Mouse (Mus musculus): ENCODE results near the gene Zbtb20.
"Not testable (repeated sequence)": the region's sequence is repeated elsewhere in the genome, so short reads cannot be mapped to it uniquely, and the experiment has no call there.

Gene Zbtb20

DNA sequence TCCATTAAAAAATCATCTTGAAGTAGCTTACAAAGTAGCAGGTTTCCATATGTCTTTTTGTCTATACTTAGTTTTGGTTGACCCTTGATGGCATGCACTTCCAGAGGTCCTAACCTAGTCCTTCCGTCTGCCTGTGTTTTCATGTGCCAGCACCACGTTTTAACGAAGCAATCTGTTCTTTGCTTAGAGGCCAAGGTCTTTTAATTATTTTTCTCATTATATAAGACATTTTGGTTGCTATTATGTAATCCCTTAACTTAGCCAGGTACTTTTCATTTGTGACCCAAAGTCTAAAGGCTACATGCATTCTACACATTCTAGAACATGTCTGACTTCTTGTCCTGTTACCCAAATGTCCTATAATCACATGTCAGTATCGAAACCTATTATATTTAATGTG is 35.6 kb downstream of the Zbtb20 start:
- peak; percentile 48 for DNase-seq

- DNase-seq: peak; percentile 27
Observed at GRCm38 (mm10) chr16:42911815-42912214, 36.1 kb downstream of the Zbtb20 start.

GRCm38 (mm10) chr16:42913291-42913690 is 37.6 kb downstream of the Zbtb20 start:
- no peak for DNase-seq

GRCm38 (mm10) chr16:42914457-42915085 is 38.9 kb downstream of the Zbtb20 start:
- peak; percentile 43 for DNase-seq

DNA sequence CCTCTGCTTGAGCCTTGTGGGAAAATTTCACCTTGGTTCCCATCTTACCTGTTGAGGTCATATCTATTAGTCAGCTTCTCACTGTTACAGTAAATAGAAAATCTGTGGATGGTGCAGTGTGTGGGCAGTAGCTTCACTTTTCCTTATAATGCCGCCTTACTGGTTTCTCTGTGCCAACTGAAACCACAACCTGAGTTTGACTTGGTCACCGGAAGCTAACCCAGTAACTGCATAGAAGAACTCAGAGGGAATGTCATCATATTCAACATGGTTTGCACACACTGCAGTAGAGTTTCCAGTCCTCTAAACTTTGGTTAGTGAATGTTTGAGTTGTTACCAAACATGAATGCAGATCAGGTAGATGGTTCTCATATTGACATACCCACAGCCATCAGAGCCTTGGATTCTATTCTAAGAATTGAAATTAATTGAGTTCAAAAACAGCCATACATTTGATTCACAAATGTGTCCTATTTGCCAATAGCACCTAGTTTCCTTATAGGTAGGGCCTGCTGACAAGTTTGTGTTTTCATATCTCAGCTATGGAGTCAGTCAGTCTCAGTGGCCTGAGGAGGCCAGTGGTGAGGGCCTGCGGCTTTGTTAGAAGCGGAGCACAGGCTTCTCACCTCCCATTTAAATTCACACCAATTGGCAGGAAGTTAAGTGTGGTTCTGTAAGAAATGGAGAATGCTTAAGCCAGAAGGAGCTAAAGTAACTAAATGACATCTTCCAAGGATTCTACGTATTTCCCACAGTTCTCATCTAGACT is 44.5 kb downstream of the Zbtb20 start:
- DNase-seq: no peak

DNA sequence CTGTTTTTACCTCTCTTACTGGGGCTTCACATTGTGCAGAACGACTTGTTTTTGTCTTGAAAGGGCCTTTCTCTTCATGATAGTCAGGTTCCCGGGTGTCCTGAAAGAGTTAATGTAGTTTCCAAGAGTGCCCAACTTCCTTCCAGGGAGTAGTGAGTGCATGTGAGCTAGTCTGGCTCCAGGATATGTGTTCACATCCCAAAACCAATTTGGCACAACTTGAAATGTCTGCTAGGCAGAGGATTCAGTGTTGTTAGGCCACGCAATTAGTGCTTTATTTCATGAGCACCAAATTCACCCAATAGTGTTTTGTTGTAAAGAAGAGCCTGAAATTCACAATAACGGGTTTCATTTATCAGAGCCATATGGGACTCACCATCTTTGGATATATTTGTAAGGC is 45.8 kb downstream of the Zbtb20 start:
- DNase-seq: no peak

GRCm38 (mm10) chr16:42938211-42938610 is 62.5 kb downstream of the Zbtb20 start:
- DNase-seq: no peak

GRCm38 (mm10) chr16:42947016-42947415 is 71.3 kb downstream of the Zbtb20 start:
- peak; percentile 19 for DNase-seq

DNA sequence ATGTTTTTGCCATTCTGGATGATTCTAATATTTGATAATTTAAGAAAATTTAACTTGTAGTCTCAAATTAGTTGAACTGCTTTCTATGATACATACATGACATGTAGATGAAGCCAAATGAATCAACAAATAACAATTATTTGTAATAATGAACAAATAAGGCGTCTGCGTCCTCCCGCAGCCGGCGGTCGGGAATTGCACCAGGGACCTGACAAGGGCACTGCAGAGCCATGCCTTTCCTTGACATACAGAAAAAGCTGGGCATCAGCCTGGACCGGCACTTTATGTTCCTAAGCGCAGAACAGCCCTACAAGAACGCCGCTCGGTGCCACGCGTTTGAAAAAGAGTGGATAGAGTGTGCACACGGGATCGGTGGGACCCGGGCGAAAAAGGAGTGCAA is 79.7 kb downstream of the Zbtb20 start:
- not testable (repeated sequence) for DNase-seq

DNA sequence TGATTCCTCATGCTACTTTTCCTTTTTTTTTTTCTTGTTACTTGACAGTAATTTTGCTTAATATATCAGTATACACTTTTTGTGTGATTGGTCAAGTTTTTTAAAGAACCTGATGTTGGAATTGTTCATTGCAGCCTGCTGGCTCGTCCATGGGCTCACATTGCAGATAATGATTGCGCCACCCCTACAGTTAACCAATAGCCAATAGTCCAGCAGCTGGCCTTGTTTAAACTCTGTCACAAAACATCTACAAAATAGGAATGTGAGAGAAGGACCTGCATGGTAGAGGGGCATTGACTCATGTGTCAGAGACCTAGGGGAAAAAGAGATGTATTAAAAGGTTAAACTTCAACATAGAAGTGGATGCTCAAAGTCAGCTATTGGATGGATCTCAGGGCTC is 97.2 kb downstream of the Zbtb20 start:
- DNase-seq: no peak

GRCm38 (mm10) chr16:42998896-42999295 is 123.2 kb downstream of the Zbtb20 start:
- no peak for DNase-seq

GRCm38 (mm10) chr16:43026351-43026750 is 150.7 kb downstream of the Zbtb20 start:
- no peak for DNase-seq

- DNase-seq: no peak
Observed at GRCm38 (mm10) chr16:43029243-43029642, 153.6 kb downstream of the Zbtb20 start.

DNA sequence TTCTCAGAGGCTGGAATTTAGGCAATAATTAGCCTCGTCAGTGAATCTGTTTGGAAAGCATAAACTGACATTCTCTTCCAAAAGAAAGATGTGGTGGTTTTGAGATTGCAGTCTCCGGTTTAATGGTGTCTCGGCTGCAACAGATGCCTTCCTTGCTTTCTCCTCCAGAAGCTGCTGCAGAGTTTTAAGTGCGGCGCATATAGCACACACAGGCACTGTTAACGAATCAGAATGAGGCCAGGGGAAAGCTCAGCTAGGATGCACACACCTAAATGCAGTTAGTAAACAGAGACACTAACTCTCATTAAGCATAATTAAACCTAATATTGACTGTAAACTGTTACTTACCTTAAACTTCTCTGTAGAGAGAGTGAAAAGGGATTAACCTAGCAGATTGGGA is 160.0 kb downstream of the Zbtb20 start:
- no peak for DNase-seq

- DNase-seq: no peak
Observed at GRCm38 (mm10) chr16:43036510-43036909, 160.8 kb downstream of the Zbtb20 start.

GRCm38 (mm10) chr16:43037320-43037719 is 161.6 kb downstream of the Zbtb20 start:
- no peak for DNase-seq

DNA sequence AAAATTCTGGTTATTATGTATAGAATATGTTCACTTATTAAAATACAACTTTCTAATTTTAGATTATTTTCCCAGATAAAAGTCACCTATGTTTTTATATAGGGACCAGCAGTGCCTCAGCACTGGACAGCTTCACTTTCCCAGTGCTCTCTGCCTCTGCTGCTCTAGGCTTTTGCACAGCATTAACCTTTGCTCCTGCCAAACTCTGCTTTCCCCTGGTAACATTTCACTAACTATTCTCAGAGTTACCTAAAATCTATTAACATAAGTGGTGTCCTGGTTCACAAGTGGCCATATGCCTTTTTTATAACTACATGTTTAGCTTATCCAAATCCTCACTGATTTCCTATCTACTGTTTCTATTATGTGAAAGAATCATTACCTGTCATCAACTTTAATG is 169.9 kb downstream of the Zbtb20 start:
- peak; percentile 16 for DNase-seq

- peak; percentile 46 for DNase-seq
Observed at GRCm38 (mm10) chr16:43046686-43047085, 171.0 kb downstream of the Zbtb20 start.

DNA sequence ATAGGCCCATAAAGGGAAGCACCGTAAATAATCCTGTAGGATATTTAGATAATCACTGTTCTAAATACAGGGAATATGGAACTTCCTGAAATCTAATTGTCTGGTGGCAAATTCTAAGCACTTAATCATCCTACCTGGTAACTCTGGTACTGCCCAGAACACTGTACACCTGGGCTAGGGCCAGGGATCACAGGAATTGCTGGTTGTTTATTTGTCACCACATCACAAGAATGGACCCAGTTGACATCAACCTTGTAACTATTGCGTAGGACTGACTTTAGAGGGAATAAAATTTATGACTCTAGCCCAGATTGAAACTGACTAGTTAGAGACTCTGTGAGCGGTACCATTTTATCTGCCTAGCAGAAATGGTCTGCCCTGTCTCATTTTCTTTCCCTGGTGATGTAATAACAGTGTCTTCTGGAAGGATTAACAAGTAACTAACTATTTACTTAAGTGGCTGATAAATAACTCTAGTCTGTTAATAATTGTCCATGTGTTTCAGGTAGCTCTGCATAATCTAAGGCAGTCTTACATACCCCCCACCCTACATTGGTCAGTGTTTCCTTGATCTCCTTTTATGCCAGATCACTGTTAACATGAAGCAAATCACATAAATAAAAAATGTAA is 194.1 kb downstream of the Zbtb20 start:
- DNase-seq: peak; percentile 34

GRCm38 (mm10) chr16:43071875-43072274 is 196.2 kb downstream of the Zbtb20 start:
- no peak for DNase-seq

- DNase-seq: no peak
Observed at GRCm38 (mm10) chr16:43072818-43073594, 197.3 kb downstream of the Zbtb20 start.

DNA sequence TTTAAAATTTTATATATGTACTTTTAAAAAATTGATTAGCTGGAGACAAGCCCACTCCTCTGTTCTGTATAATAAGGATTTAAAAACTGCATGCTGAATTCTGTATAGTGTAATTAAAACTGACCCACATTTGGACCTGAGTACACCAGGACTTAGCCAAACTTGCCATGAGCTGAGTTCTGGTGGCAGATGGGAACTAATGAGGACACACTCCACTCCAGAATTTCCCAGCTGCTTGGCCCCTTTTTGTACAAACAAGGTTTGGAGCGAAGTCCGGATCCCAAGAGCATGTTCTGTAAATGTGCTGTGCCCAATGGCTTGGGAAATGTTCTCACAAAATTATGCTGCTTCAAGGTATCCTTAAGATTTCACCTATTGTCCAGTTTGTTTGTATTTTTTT is 204.7 kb downstream of the Zbtb20 start:
- DNase-seq: no peak
